Mouse (Mus musculus) splenic B cell, adult 2 months (primary cell): ENCODE measurements around the gene Ech1.
A peak's percentile ranks its signal among the peaks of the same experiment; 100 is the strongest.

Experiments used
- DNase-seq: peaks from one replicate; pipeline ENCODE4 v3.0.0-alpha.2; 2011; ENCODE audit warnings: low read depth, low spot score
- H3K27me3 ChIP-seq: 2 replicates; pipeline ENCODE4 v1.6.1; 2012; ENCODE audit warnings: mild to moderate bottlenecking, low read length, moderate library complexity, mixed read lengths; ENCODE audit not compliant: control insufficient read depth, poor library complexity, insufficient read depth, severe bottlenecking
- H3K36me3 ChIP-seq: 2 replicates; pipeline ENCODE4 v1.6.1; 2012; ENCODE audit warnings: mild to moderate bottlenecking, low read length, moderate library complexity, mixed read lengths; ENCODE audit not compliant: control insufficient read depth, poor library complexity, insufficient read depth, severe bottlenecking

The Ech1 gene

GRCm38 (mm10) chr7:28810107-28811066 is 14.6 kb upstream of the Ech1 start:
- DNase-seq, result peak; percentile 98
- Histone ChIP-seq H3K27me3 (no peaks in the 10 kb centered on the region), H3K36me3 (peaks cover 16% of the 10 kb centered on the region)

GRCm38 (mm10) chr7:28811228-28811627 is 13.8 kb upstream of the Ech1 start:
- peak; percentile 97 for DNase-seq
- no peaks in the 10 kb centered on the region for H3K27me3 ChIP-seq

DNA sequence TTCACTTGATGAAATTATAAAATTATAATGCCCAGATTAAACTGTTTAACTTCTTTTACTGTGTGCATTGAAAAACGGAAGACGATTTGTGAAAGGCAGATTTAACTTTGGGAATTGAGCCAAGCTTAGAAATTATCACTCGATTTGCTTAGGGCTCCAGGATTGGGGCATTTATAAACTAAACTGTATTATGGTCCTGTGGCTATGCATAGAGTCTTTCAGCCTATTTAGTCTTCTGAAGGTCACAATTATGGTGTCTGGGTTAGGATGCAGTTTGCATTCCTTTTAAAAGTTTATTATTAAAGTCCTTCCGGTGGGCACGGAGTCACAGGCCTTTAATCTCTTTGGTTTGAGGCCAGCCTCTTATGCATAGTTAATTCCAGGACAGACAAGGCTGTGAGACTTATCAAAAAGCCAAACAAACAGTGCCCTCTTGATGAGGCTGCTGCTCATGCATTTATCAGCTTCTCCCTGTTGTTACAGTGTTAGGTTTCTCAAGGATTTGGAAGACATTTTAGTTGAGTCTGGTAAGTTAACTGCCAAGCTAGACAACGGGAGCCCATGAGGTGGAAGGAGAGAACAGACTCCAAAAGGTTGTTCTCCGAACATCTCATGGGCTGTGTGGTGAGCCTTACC is 13.3 kb upstream of the Ech1 start:
- H3K36me3 ChIP-seq, result peaks cover 19% of the 10 kb centered on the region
- no peak for DNase-seq
- no peaks in the 10 kb centered on the region for H3K27me3 ChIP-seq

More at GRCm38 (mm10) chr7:28811228-28811627, 13.8 kb upstream of the Ech1 start:
- H3K36me3 ChIP-seq, result peaks cover 16% of the 10 kb centered on the region

- Histone ChIP-seq H3K27me3 (no peaks in the 10 kb centered on the region), H3K36me3 (peaks cover 19% of the 10 kb centered on the region)
- DNase-seq, result no peak
Measured at GRCm38 (mm10) chr7:28812436-28812835, 12.6 kb upstream of the Ech1 start.

- DNase-seq, result no peak
- Histone ChIP-seq H3K27me3 (no peaks in the 10 kb centered on the region), H3K36me3 (peaks cover 20% of the 10 kb centered on the region)
Measured at GRCm38 (mm10) chr7:28812949-28813348, 12.1 kb upstream of the Ech1 start.

- no peaks in the 10 kb centered on the region for H3K27me3 ChIP-seq
- peaks cover 21% of the 10 kb centered on the region for H3K36me3 ChIP-seq
- no peak for DNase-seq
Measured at GRCm38 (mm10) chr7:28814306-28815034, 10.5 kb upstream of the Ech1 start.

GRCm38 (mm10) chr7:28815230-28815629 is 9.8 kb upstream of the Ech1 start:
- H3K36me3 ChIP-seq, result peaks cover 23% of the 10 kb centered on the region
- DNase-seq, result no peak
- H3K27me3 ChIP-seq, result no peaks in the 10 kb centered on the region

- DNase-seq, result peak; percentile 82
- Histone ChIP-seq H3K27me3 (no peaks in the 10 kb centered on the region), H3K36me3 (peaks cover 28% of the 10 kb centered on the region)
Measured at GRCm38 (mm10) chr7:28816201-28816600, 8.8 kb upstream of the Ech1 start.

DNA sequence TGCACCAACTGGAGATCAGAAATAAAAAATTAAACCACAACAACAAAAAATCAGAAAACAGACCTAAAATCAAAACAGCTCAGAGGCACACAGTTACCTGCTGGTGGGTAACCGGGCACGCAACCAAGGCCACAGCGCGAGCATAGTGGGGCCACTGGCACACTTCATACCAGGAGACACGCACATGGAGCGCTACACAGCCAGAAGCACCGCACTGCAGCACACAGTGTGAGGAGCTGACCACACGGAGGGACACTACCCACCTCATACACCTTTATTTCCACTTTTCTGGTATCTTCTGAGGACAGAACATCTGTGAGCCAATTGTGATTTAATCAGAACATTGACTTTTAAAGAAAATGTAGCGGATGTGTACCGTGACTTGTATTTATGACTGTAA is 8.1 kb upstream of the Ech1 start:
- Histone ChIP-seq H3K36me3 (peaks cover 32% of the 10 kb centered on the region), H3K27me3 (no peaks in the 10 kb centered on the region)
- DNase-seq, result no peak

DNA sequence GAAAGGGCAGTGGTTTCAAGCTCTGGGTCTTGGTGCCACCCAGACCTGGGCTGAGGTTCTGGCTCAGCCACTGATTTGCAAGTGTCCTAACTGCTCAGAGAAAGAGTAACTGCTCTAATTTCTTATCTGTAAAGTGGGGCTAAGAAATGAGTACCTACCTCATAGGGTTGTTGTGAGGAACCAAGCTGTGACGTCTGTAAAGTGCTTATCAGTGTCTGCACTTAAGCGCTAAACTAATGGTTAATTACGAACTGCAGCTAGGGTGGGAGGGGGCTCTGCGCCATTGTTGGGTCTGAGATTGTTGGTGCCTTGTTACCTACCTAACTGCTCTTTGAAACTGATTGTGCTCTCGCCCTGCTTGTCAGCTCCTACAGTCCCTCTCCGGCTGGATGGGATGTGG is 7.5 kb upstream of the Ech1 start:
- DNase-seq, result no peak
- H3K36me3 ChIP-seq, result peaks cover 32% of the 10 kb centered on the region

GRCm38 (mm10) chr7:28817957-28818356 is 7.1 kb upstream of the Ech1 start:
- Histone ChIP-seq H3K36me3 (peaks cover 32% of the 10 kb centered on the region), H3K27me3 (no peaks in the 10 kb centered on the region)

More for the DNA sequence above, 7.5 kb upstream of the Ech1 start:
- no peaks in the 10 kb centered on the region for H3K27me3 ChIP-seq

GRCm38 (mm10) chr7:28818436-28818835 is 6.6 kb upstream of the Ech1 start:
- Histone ChIP-seq H3K27me3 (no peaks in the 10 kb centered on the region), H3K36me3 (peaks cover 29% of the 10 kb centered on the region)
- DNase-seq, result no peak

More at GRCm38 (mm10) chr7:28817957-28818356, 7.1 kb upstream of the Ech1 start:
- no peak for DNase-seq

DNA sequence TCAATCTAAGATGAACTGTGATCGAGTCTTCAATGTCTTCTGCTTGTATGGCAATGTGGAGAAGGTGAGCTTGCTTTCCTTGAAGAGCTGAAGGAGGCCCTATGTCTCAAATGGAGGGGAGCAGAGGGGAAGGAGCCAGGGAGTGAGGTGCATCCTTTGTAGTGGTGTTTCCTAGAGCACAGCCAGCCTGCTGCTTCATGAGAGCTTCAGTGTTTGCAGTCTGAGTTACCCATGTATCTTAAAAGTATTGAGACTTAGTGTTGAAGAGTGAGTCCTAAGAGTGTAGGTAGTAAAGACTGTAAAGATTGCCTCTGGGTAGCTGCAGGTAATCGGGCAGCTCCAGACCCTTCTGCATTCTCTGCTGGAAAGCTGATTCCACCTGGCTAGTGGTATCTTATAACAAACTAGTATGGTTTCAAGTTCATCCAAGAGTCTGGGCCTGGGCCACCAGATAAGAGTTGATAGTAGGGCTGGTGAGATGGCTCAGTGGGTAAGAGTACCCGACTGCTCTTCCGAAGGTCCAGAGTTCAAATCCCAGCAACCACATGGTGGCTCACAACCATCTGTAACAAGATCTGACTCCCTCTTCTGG is 6.1 kb upstream of the Ech1 start:
- H3K36me3 ChIP-seq, result peaks cover 25% of the 10 kb centered on the region
- no peak for DNase-seq
- H3K27me3 ChIP-seq, result no peaks in the 10 kb centered on the region

DNA sequence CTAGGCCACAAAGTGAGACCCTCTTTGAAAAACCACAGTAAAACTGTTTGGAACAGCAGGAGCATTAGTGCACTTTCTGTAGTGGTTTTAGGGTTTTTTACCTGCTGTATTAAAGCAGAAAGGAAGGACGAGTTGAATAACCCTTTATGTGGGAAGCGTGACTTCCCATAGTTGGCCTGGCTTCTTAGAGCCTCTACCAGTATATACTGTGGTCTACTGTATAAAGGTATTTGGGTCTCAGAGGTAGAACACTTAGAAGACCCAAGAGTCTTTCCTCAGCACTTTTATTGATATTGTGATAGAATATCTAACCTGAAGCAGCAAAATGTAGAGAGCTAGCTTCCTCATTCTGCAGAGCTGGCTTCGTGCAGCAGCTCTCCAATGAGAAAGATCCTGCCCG is 5.4 kb upstream of the Ech1 start:
- DNase-seq, result no peak
- H3K36me3 ChIP-seq, result peaks cover 21% of the 10 kb centered on the region
- H3K27me3 ChIP-seq, result no peaks in the 10 kb centered on the region
